31 mouse cellular contexts compared by ENCODE assay signal in genomic region chr11:116007095-116007850, GRCm38 (mm10). TPM values are rescaled to one million over a fixed set of nuclear protein-coding genes. Genes with fewer than 3 reads are reported as not detected.
A peak's percentile ranks its signal among the peaks of the same experiment; 100 is the strongest.
DNase-seq lines count a peak whose midpoint lies in the region; ATAC-seq and TF ChIP-seq lines count a peak whose summit lies in the region.
"Had no signal": no experiment of that assay in that cellular context is flagged by ENCODE, and none has a peak within 500 bp of the region (broad histone marks: within the 10 kb centered on the region; RNA-seq: fewer than 3 reads in every experiment).

No protein-coding gene starts in this region.

- 0 out of 2 replicates have a peak overlapping the region, but pooled peaks have one; percentile 13 for H3K27ac ChIP-seq in liver, embryonic 11.5 days (ENCODE audit: low read depth, low read length)
- H3K27ac ChIP-seq in liver, embryonic 12.5 days: no peak overlapping the region
- peak overlapping the region; percentile 95 for H3K27ac ChIP-seq in intestine, postnatal 0 days (ENCODE audit: low read depth, low read length)
- H3K27ac ChIP-seq in limb, embryonic 13.5 days: no peak overlapping the region
- H3K27ac ChIP-seq: embryonic facial prominence, embryonic 13.5 days; forebrain, embryonic 10.5 days; forebrain, embryonic 15.5 days; hindbrain, postnatal 0 days; limb, embryonic 12.5 days; liver, embryonic 14.5 days; neural tube, embryonic 12.5 days had no signal

- peaks cover 23% of the 10 kb centered on the region; the same call in 1 of the 2 replicates for H3K36me3 ChIP-seq in liver, embryonic 11.5 days (ENCODE audit: control insufficient read depth, insufficient read depth, low read length)
- peaks cover 44% of the 10 kb centered on the region for H3K36me3 ChIP-seq in liver, embryonic 12.5 days
- H3K36me3 ChIP-seq in intestine, postnatal 0 days (ENCODE audit: control insufficient read depth, insufficient read depth): peaks cover 41% of the 10 kb centered on the region
- peaks cover 50% of the 10 kb centered on the region for H3K36me3 ChIP-seq in limb, embryonic 13.5 days
- H3K36me3 ChIP-seq: forebrain, embryonic 15.5 days had no signal

- no peaks in the 10 kb centered on the region for H3K27me3 ChIP-seq in liver, embryonic 11.5 days (replicated peaks; ENCODE audit: control insufficient read depth, insufficient read depth, low read length)
- no peaks in the 10 kb centered on the region for H3K27me3 ChIP-seq in liver, embryonic 12.5 days (replicated peaks)
- no peaks in the 10 kb centered on the region for H3K27me3 ChIP-seq in intestine, postnatal 0 days (replicated peaks; ENCODE audit: control insufficient read depth, insufficient read depth, low read length)
- no peaks in the 10 kb centered on the region for H3K27me3 ChIP-seq in limb, embryonic 13.5 days
- H3K27me3 ChIP-seq: embryonic facial prominence, embryonic 13.5 days; forebrain, embryonic 15.5 days; limb, embryonic 12.5 days had no signal

- no peak for TF ChIP-seq CTCF in intestine, postnatal 0 days (IDR thresholded peaks at IDR 0.05; ENCODE audit: low read depth)

- WGBS in liver, embryonic 11.5 days: 89% methylated on average over 28 of the region's 28 CpGs
- 83% methylated on average over 28 of the region's 28 CpGs for WGBS in liver, embryonic 12.5 days (ENCODE audit: insufficient replicate concordance)
- WGBS in intestine, postnatal 0 days: 72% methylated on average over 28 of the region's 28 CpGs
- 86% methylated on average over 28 of the region's 28 CpGs for WGBS in limb, embryonic 13.5 days

- H3K4me3 ChIP-seq in liver, embryonic 11.5 days (ENCODE audit: low read depth, low read length): no peak overlapping the region
- no peak overlapping the region for H3K4me3 ChIP-seq in liver, embryonic 12.5 days
- H3K4me3 ChIP-seq in intestine, postnatal 0 days (ENCODE audit: low read depth, low read length): no peak overlapping the region
- no peak overlapping the region for H3K4me3 ChIP-seq in limb, embryonic 13.5 days
- H3K4me3 ChIP-seq: embryonic facial prominence, embryonic 13.5 days; forebrain, embryonic 10.5 days; forebrain, embryonic 15.5 days; limb, embryonic 12.5 days; myocyte; neural tube, embryonic 12.5 days had no signal

- no peak overlapping the region for H3K9ac ChIP-seq in liver, embryonic 11.5 days (ENCODE audit: low read depth, low read length)
- no peak overlapping the region for H3K9ac ChIP-seq in liver, embryonic 12.5 days
- H3K9ac ChIP-seq in intestine, postnatal 0 days (ENCODE audit: low read depth, low read length): no peak overlapping the region; the same call in 1 of the 2 replicates
- peak overlapping the region; percentile 13; the same call in 1 of the 2 replicates for H3K9ac ChIP-seq in limb, embryonic 13.5 days
- H3K9ac ChIP-seq: embryonic facial prominence, embryonic 13.5 days; forebrain, embryonic 15.5 days; limb, embryonic 12.5 days; liver, embryonic 14.5 days; lung, embryonic 14.5 days; neural tube, embryonic 12.5 days had no signal

- H3K4me1 ChIP-seq in liver, embryonic 11.5 days (replicated peaks; ENCODE audit: control insufficient read depth, insufficient read depth, low read length): peaks cover 36% of the 10 kb centered on the region
- peaks cover 62% of the 10 kb centered on the region for H3K4me1 ChIP-seq in liver, embryonic 12.5 days
- H3K4me1 ChIP-seq in intestine, postnatal 0 days (replicated peaks; ENCODE audit: control insufficient read depth, insufficient read depth, low read length): peaks cover 11% of the 10 kb centered on the region; the same call in 1 of the 2 replicates
- peaks cover 36% of the 10 kb centered on the region for H3K4me1 ChIP-seq in limb, embryonic 13.5 days

- ATAC-seq in cerebellum, adult (ENCODE audit: insufficient number of reproducible peaks, low FRiP score, low TSS enrichment): no peak
- no peak for ATAC-seq in liver, embryonic 11.5 days (replicated peaks; ENCODE audit: low FRiP score)
- no peak for ATAC-seq in liver, embryonic 12.5 days
- ATAC-seq in intestine, postnatal 0 days: no peak
- no peak for ATAC-seq in limb, embryonic 13.5 days (ENCODE audit: low FRiP score, low read depth)
- ATAC-seq in inflammation-experienced regulatory T-cells, adult 6 months: no peak
- ATAC-seq: forebrain, embryonic 15.5 days; hindbrain, postnatal 0 days had no signal

- no peak overlapping the region for H3K4me2 ChIP-seq in liver, embryonic 11.5 days
- H3K4me2 ChIP-seq in liver, embryonic 12.5 days: no peak overlapping the region
- H3K4me2 ChIP-seq in intestine, postnatal 0 days (replicated peaks; ENCODE audit: low read depth): peak overlapping the region; percentile 65; the same call in 1 of the 2 replicates
- no peak overlapping the region for H3K4me2 ChIP-seq in limb, embryonic 13.5 days (replicated peaks)
- H3K4me2 ChIP-seq: embryonic facial prominence, embryonic 13.5 days; forebrain, embryonic 15.5 days; heart, embryonic 11.5 days; limb, embryonic 12.5 days; lung, embryonic 14.5 days; midbrain, embryonic 11.5 days; neural tube, embryonic 12.5 days had no signal

- DNase-seq in cerebellum, postnatal 14 days: peak; percentile 26 to 48
- no peak for DNase-seq in liver, embryonic 11.5 days (ENCODE audit: low spot score)
- DNase-seq: adrenal gland, adult 2 months; adrenal gland, postnatal 36 days; B cell, adult 2 months; cerebellum, postnatal 36 days; gastrocnemius, postnatal 25 days; heart, adult 18-20 months; heart, postnatal 4 days; kidney, adult 2 months; kidney, postnatal 4 days; layer of hippocampus, postnatal 36 days; lung, embryonic 14.5 days; right cerebral cortex, adult 18-20 months; spleen, adult 18-20 months; thymus, postnatal 14 days had no signal

- no peaks in the 10 kb centered on the region for H3K9me3 ChIP-seq in liver, embryonic 11.5 days (ENCODE audit: control insufficient read depth, low read length)
- no peaks in the 10 kb centered on the region for H3K9me3 ChIP-seq in liver, embryonic 12.5 days (replicated peaks)
- H3K9me3 ChIP-seq in intestine, postnatal 0 days (ENCODE audit: control insufficient read depth): no peaks in the 10 kb centered on the region
- H3K9me3 ChIP-seq in limb, embryonic 13.5 days: no peaks in the 10 kb centered on the region
- H3K9me3 ChIP-seq: embryonic facial prominence, embryonic 13.5 days; forebrain, embryonic 10.5 days; forebrain, embryonic 15.5 days; neural tube, embryonic 12.5 days had no signal

RNA-seq across cellular contexts. Expression of gene Galk1, which starts 5.2 kb away (rescaled TPM):
- polyA plus RNA-seq in liver, embryonic 11.5 days (2014; fragmentation: Nextera tagmentation; extraction: Ambion mirVana): 299 and 304 TPM in 2 replicates
- polyA plus RNA-seq in liver, embryonic 12.5 days (2016; fragmentation: Nextera tagmentation; extraction: Ambion mirVana): 187 and 200 TPM in 2 replicates
- 387 and 418 TPM in 2 replicates for polyA plus RNA-seq in intestine, postnatal 0 days (2015; fragmentation: Nextera tagmentation; extraction: Ambion mirVana)
- 207 and 211 TPM in 2 replicates for polyA plus RNA-seq in limb, embryonic 13.5 days (2015; fragmentation: Nextera tagmentation; extraction: Ambion mirVana)
- polyA plus RNA-seq in inflammation-experienced regulatory T-cells, adult 6 months (2017; shearing (Covaris generic)): 10 to 100 TPM; 14.4 to 20.1 (median 15.9) TPM

RNA-seq across cellular contexts. Expression of gene H3f3b, which starts 20.5 kb away (rescaled TPM):
- polyA plus RNA-seq in liver, embryonic 11.5 days (2014; fragmentation: Nextera tagmentation; extraction: Ambion mirVana): 1,141 and 1,182 TPM in 2 replicates
- 816 and 835 TPM in 2 replicates for polyA plus RNA-seq in liver, embryonic 12.5 days (2016; fragmentation: Nextera tagmentation; extraction: Ambion mirVana)
- 1,144 and 1,190 TPM in 2 replicates for polyA plus RNA-seq in intestine, postnatal 0 days (2015; fragmentation: Nextera tagmentation; extraction: Ambion mirVana)
- 2,219 and 2,483 TPM in 2 replicates for polyA plus RNA-seq in limb, embryonic 13.5 days (2015; fragmentation: Nextera tagmentation; extraction: Ambion mirVana)
- 1,000 to 10,000 TPM; 1,545 to 2,086 (median 2,075) TPM for polyA plus RNA-seq in inflammation-experienced regulatory T-cells, adult 6 months (2017; shearing (Covaris generic))

RNA-seq across cellular contexts. Expression of gene Unk, which starts 22.8 kb away (rescaled TPM):
- polyA plus RNA-seq in liver, embryonic 11.5 days (2014; fragmentation: Nextera tagmentation; extraction: Ambion mirVana): 28.9 and 34.1 TPM in 2 replicates
- 18.7 and 20.2 TPM in 2 replicates for polyA plus RNA-seq in liver, embryonic 12.5 days (2016; fragmentation: Nextera tagmentation; extraction: Ambion mirVana)
- 7.4 and 8.8 TPM in 2 replicates for polyA plus RNA-seq in intestine, postnatal 0 days (2015; fragmentation: Nextera tagmentation; extraction: Ambion mirVana)
- polyA plus RNA-seq in limb, embryonic 13.5 days (2015; fragmentation: Nextera tagmentation; extraction: Ambion mirVana): 39.4 and 44.8 TPM in 2 replicates
- polyA plus RNA-seq in inflammation-experienced regulatory T-cells, adult 6 months (2017; shearing (Covaris generic)): 10 to 100 TPM; 10.1 to 14.6 (median 12.7) TPM

RNA-seq across cellular contexts. Expression of gene Itgb4, which starts 32.8 kb away (rescaled TPM):
- polyA plus RNA-seq in liver, embryonic 11.5 days (2014; fragmentation: Nextera tagmentation; extraction: Ambion mirVana): 0.60 and 0.77 TPM in 2 replicates
- 0.31 and 0.44 TPM in 2 replicates for polyA plus RNA-seq in liver, embryonic 12.5 days (2016; fragmentation: Nextera tagmentation; extraction: Ambion mirVana)
- polyA plus RNA-seq in intestine, postnatal 0 days (2015; fragmentation: Nextera tagmentation; extraction: Ambion mirVana): 16.6 and 17.8 TPM in 2 replicates
- 5.2 and 6.3 TPM in 2 replicates for polyA plus RNA-seq in limb, embryonic 13.5 days (2015; fragmentation: Nextera tagmentation; extraction: Ambion mirVana)
- polyA plus RNA-seq in inflammation-experienced regulatory T-cells, adult 6 months (2017; shearing (Covaris generic)): not detected

Comparison
In these comparisons a context has a peak if more than half of its experiments do, and no peak if none do; other contexts are left out.
1. H3K27ac ChIP-seq: peak in liver, embryonic 11.5 days (single experiment) and intestine, postnatal 0 days (single experiment); none in liver, embryonic 12.5 days (single experiment) and limb, embryonic 13.5 days (single experiment).